Mouse (Mus musculus): ENCODE data around the gene Rapgef3.

Rapgef3 gene

GRCm38 (mm10) chr15:97767280-97768186 lies at the start of gene Rapgef3:
TSS of gene Rapgef3 (minus strand) at chr15:97767972.
- DNase-seq: peak; percentile 52

GRCm38 (mm10) chr15:97816199-97816994 lies 48.6 kb upstream of the Rapgef3 start:
- DNase-seq: no peak

- no peak for DNase-seq
Observed at GRCm38 (mm10) chr15:97815254-97815653, 47.5 kb upstream of the Rapgef3 start.

- no peak for DNase-seq
Observed at GRCm38 (mm10) chr15:97814703-97815102, 46.9 kb upstream of the Rapgef3 start.

- DNase-seq: peak; percentile 94
Observed at GRCm38 (mm10) chr15:97813452-97814204, 45.9 kb upstream of the Rapgef3 start.

GRCm38 (mm10) chr15:97812875-97813274 lies 45.1 kb upstream of the Rapgef3 start:
- DNase-seq: peak; percentile 54

- peak; percentile 92 for DNase-seq
Observed at GRCm38 (mm10) chr15:97812126-97812525, 44.4 kb upstream of the Rapgef3 start.

- peak; percentile 51 for DNase-seq
Observed at GRCm38 (mm10) chr15:97811307-97811706, 43.5 kb upstream of the Rapgef3 start.

- no peak for DNase-seq
Observed at GRCm38 (mm10) chr15:97810399-97810798, 42.6 kb upstream of the Rapgef3 start.

- peak; percentile 33 for DNase-seq
Observed at GRCm38 (mm10) chr15:97809942-97810341, 42.2 kb upstream of the Rapgef3 start.

GRCm38 (mm10) chr15:97809206-97809605 lies 41.4 kb upstream of the Rapgef3 start:
- no peak for DNase-seq

GRCm38 (mm10) chr15:97808532-97808931 lies 40.8 kb upstream of the Rapgef3 start:
- DNase-seq: no peak

- DNase-seq: no peak
Observed at GRCm38 (mm10) chr15:97807867-97808266, 40.1 kb upstream of the Rapgef3 start.

- DNase-seq: no peak
Observed at GRCm38 (mm10) chr15:97802575-97802974, 34.8 kb upstream of the Rapgef3 start.

GRCm38 (mm10) chr15:97801811-97802210 lies 34.0 kb upstream of the Rapgef3 start:
- DNase-seq: no peak

- DNase-seq: peak; percentile 10
Observed at GRCm38 (mm10) chr15:97800853-97801252, 33.1 kb upstream of the Rapgef3 start.

GRCm38 (mm10) chr15:97799446-97799845 lies 31.7 kb upstream of the Rapgef3 start:
- DNase-seq: no peak

- DNase-seq: no peak
Observed at GRCm38 (mm10) chr15:97798134-97798533, 30.4 kb upstream of the Rapgef3 start.

- DNase-seq: peak; percentile 19
Observed at GRCm38 (mm10) chr15:97796674-97797310, 29.0 kb upstream of the Rapgef3 start.

GRCm38 (mm10) chr15:97795559-97796235 lies 27.9 kb upstream of the Rapgef3 start:
- DNase-seq: peak; percentile 23

GRCm38 (mm10) chr15:97794268-97794667 lies 26.5 kb upstream of the Rapgef3 start:
- peak; percentile 8 for DNase-seq

Data from cerebellum, adult 11-12 months (tissue).